In genomic region chr1:181245554-181246486, GRCm38 (mm10) we compare ENCODE assay signal across 12 mouse cellular contexts. TPM values are rescaled to one million over a fixed set of nuclear protein-coding genes. Genes with fewer than 3 reads are reported as not detected.
A peak's percentile ranks its signal among the peaks of the same experiment; 100 is the strongest.
DNase-seq lines count a peak whose midpoint lies in the region; ATAC-seq and TF ChIP-seq lines count a peak whose summit lies in the region.
"Had no signal": no experiment of that assay in that cellular context is flagged by ENCODE, and none has a peak within 500 bp of the region (broad histone marks: within the 10 kb centered on the region; RNA-seq: fewer than 3 reads in every experiment).

No protein-coding gene starts in this region.

- H3K27ac ChIP-seq in gastrocnemius, adult 2 months, result peak overlapping the region; percentile 80
- H3K27ac ChIP-seq in lung, embryonic 14.5 days (ENCODE audit: low read depth), result peak overlapping the region; percentile 59
- peak overlapping the region; percentile 98 for H3K27ac ChIP-seq in liver, embryonic 11.5 days (ENCODE audit: low read depth, low read length)
- H3K27ac ChIP-seq in stomach, embryonic 14.5 days (ENCODE audit: low read length), result peak overlapping the region; percentile 53; the same call in 1 of the 2 replicates

- no peaks in the 10 kb centered on the region for H3K36me3 ChIP-seq in lung, embryonic 14.5 days (ENCODE audit: insufficient read depth)
- H3K36me3 ChIP-seq in liver, embryonic 11.5 days (ENCODE audit: control insufficient read depth, insufficient read depth, low read length), result no peaks in the 10 kb centered on the region
- no peaks in the 10 kb centered on the region for H3K36me3 ChIP-seq in stomach, embryonic 14.5 days (ENCODE audit: control insufficient read depth, insufficient read depth, low read length)

- intact Hi-C loops in gastrocnemius, adult 2 months (cut with DNase I), result no loop called here

- H3K4me2 ChIP-seq in lung, embryonic 14.5 days, result no peak overlapping the region
- peak overlapping the region; percentile 56 for H3K4me2 ChIP-seq in liver, embryonic 11.5 days
- H3K4me2 ChIP-seq in stomach, embryonic 14.5 days (replicated peaks; ENCODE audit: low read depth, low read length), result no peak overlapping the region

- no peaks in the 10 kb centered on the region for H3K27me3 ChIP-seq in lung, embryonic 14.5 days (ENCODE audit: insufficient read depth, low read length)
- H3K27me3 ChIP-seq in liver, embryonic 11.5 days (replicated peaks; ENCODE audit: control insufficient read depth, insufficient read depth, low read length), result no peaks in the 10 kb centered on the region
- H3K27me3 ChIP-seq in stomach, embryonic 14.5 days (ENCODE audit: control insufficient read depth, insufficient read depth, low read length), result no peaks in the 10 kb centered on the region
- H3K27me3 ChIP-seq: Patski had no signal

- H3K9me3 ChIP-seq in lung, embryonic 14.5 days (ENCODE audit: low read depth, low read length), result no peaks in the 10 kb centered on the region
- no peaks in the 10 kb centered on the region for H3K9me3 ChIP-seq in liver, embryonic 11.5 days (ENCODE audit: control insufficient read depth, low read length)
- H3K9me3 ChIP-seq in stomach, embryonic 14.5 days (ENCODE audit: control insufficient read depth, low read depth, low read length), result peaks cover 7% of the 10 kb centered on the region; the same call in 1 of the 2 replicates

- no peak for TF ChIP-seq CTCF in gastrocnemius, adult 2 months (IDR thresholded peaks at IDR 0.05)
- no peak for TF ChIP-seq CTCF in lung, embryonic 14.5 days (IDR thresholded peaks at IDR 0.05; ENCODE audit: low read depth)

- no peak overlapping the region for H3K9ac ChIP-seq in lung, embryonic 14.5 days
- H3K9ac ChIP-seq in liver, embryonic 11.5 days (ENCODE audit: low read depth, low read length), result peak overlapping the region; percentile 65
- no peak overlapping the region for H3K9ac ChIP-seq in stomach, embryonic 14.5 days (replicated peaks; ENCODE audit: low read depth, low read length)

- DNase-seq in gastrocnemius, adult 2 months, result no peak
- DNase-seq in gastrocnemius, adult 8-10 months (ENCODE audit: low spot score in 2 of 2), result no peak
- DNase-seq in lung, embryonic 14.5 days, result no peak
- DNase-seq in lung, postnatal 14 days, result no peak
- no peak for DNase-seq in liver, embryonic 11.5 days (ENCODE audit: low spot score)
- no peak for DNase-seq in Muller cell, postnatal 12 days (ENCODE audit: inconsistent ontology term)
- DNase-seq in cerebellum, adult 9-10 months, result no peak
- DNase-seq: gastrocnemius, postnatal 25 days; kidney, adult 18-20 months; midbrain, embryonic 14.5 days had no signal

- WGBS in lung, embryonic 14.5 days, result 63% methylated on average over 11 of the region's 11 CpGs
- 50% methylated on average over 11 of the region's 11 CpGs for WGBS in liver, embryonic 11.5 days
- 69% methylated on average over 11 of the region's 11 CpGs for WGBS in stomach, embryonic 14.5 days

- H3K4me1 ChIP-seq in lung, embryonic 14.5 days (ENCODE audit: insufficient read depth), result no peaks in the 10 kb centered on the region
- H3K4me1 ChIP-seq in liver, embryonic 11.5 days (replicated peaks; ENCODE audit: control insufficient read depth, insufficient read depth, low read length), result peaks cover 40% of the 10 kb centered on the region
- peaks cover 12% of the 10 kb centered on the region; the same call in 1 of the 2 replicates for H3K4me1 ChIP-seq in stomach, embryonic 14.5 days (ENCODE audit: control insufficient read depth, insufficient read depth, low read length)

- ATAC-seq in lung, embryonic 14.5 days (ENCODE audit: insufficient read depth), result no peak
- ATAC-seq in liver, embryonic 11.5 days (replicated peaks; ENCODE audit: low FRiP score), result peak; percentile 84
- ATAC-seq in stomach, embryonic 14.5 days (ENCODE audit: insufficient number of reproducible peaks, insufficient read depth, low FRiP score, low read depth), result no peak
- ATAC-seq: Patski had no signal

- no peak overlapping the region for H3K4me3 ChIP-seq in gastrocnemius, adult 2 months
- no peak overlapping the region for H3K4me3 ChIP-seq in lung, embryonic 14.5 days (ENCODE audit: low read depth, low read length)
- no peak overlapping the region for H3K4me3 ChIP-seq in liver, embryonic 11.5 days (ENCODE audit: low read depth, low read length)
- no peak overlapping the region for H3K4me3 ChIP-seq in stomach, embryonic 14.5 days (ENCODE audit: low read depth, low read length)

RNA-seq across cellular contexts. Expression of gene Wdr26, which starts 34.0 kb away (rescaled TPM):
- total RNA-seq in gastrocnemius, adult 2 months (2021), result 100 to 1,000 TPM in 1 of 2 experiments, 10 to 100 TPM in 1; 99.7 to 104 TPM
- 100 to 1,000 TPM in 1 of 4 experiments, 10 to 100 TPM in 3; 91.5 to 100 (median 92.8) TPM for total RNA-seq in gastrocnemius, adult 8-10 months (2022)
- polyA plus RNA-seq in lung, embryonic 14.5 days (2014; fragmentation: Nextera tagmentation; extraction: Ambion mirVana), result 43.7 and 47.3 TPM in 2 replicates
- 33.8 and 40.0 TPM in 2 replicates for polyA plus RNA-seq in liver, embryonic 11.5 days (2014; fragmentation: Nextera tagmentation; extraction: Ambion mirVana)
- 54.7 and 56.7 TPM in 2 replicates for polyA plus RNA-seq in stomach, embryonic 14.5 days (2014; fragmentation: Nextera tagmentation; extraction: Ambion mirVana)
